Mouse (Mus musculus) heart, embryonic 10.5 days (tissue): ENCODE measurements around the gene Rmdn3. TPM values are rescaled to one million over a fixed set of nuclear protein-coding genes. Genes with fewer than 3 reads are reported as not detected.

Experiments used
- DNase-seq: peaks from one replicate; pipeline ENCODE4 v3.0.0-alpha.2; 2017; ENCODE audit warnings: low spot score
- H3K27ac ChIP-seq: fragments of 300-500 bp; sonication (generic); 2 replicates; pipeline ENCODE4 v1.5.1; 2016; ENCODE audit warnings: mild to moderate bottlenecking
- H3K27me3 ChIP-seq: fragments of 300-500 bp; sonication (generic); 2 replicates; pipeline ENCODE4 v1.6.1; 2016; ENCODE audit warnings: mild to moderate bottlenecking; ENCODE audit not compliant: poor library complexity, insufficient read depth, severe bottlenecking
- H3K36me3 ChIP-seq: fragments of 300-500 bp; sonication (generic); 2 replicates; pipeline ENCODE4 v1.6.1; 2016; ENCODE audit warnings: mild to moderate bottlenecking, moderate library complexity
- H3K4me1 ChIP-seq: fragments of 300-500 bp; sonication (generic); 2 replicates; pipeline ENCODE4 v1.6.1; 2016; ENCODE audit warnings: mild to moderate bottlenecking
- H3K4me3 ChIP-seq: fragments of 300-500 bp; sonication (generic); 2 replicates; pipeline ENCODE4 v1.5.1; 2016; ENCODE audit warnings: mild to moderate bottlenecking, moderate library complexity
- H3K9me3 ChIP-seq: fragments of 300-500 bp; sonication (generic); 2 replicates; pipeline ENCODE4 v1.6.1; 2016; ENCODE audit warnings: mild to moderate bottlenecking, moderate library complexity
- WGBS: fragments of 180-500 bp; shearing (Covaris S2); methylation state at CpG from one replicate; pipeline ENCODE4 v1.1.7; 2016; 5-methylcytosine and 5-hydroxymethylcytosine counted together
- polyA plus RNA-seq: library from polyadenylated mRNA; unstranded; fragments of >200 nt; fragmentation: Nextera tagmentation; extraction: Ambion mirVana; gene quantifications from 2 replicates; pipeline ENCODE4 v1.2.1, GENCODE M21; 2016

Gene Rmdn3
- polyA plus RNA-seq, 1 experiment from 2014 or later = 43.8 TPM

- DNase-seq = no peak
- H3K4me1 ChIP-seq = peaks cover 27% of the 10 kb centered on the region
- H3K27me3 ChIP-seq = peaks cover 32% of the 10 kb centered on the region
- no peak overlapping the region for H3K27ac ChIP-seq
- no peaks in the 10 kb centered on the region for H3K36me3 ChIP-seq
- H3K4me3 ChIP-seq = no peak overlapping the region
- WGBS = 82% methylated on average over 4 of the region's 4 CpGs
- no peaks in the 10 kb centered on the region for H3K9me3 ChIP-seq
Observed at GRCm38 (mm10) chr2:119163999-119164398, 7.2 kb upstream of the Rmdn3 start.

- no peak for DNase-seq
- 69% methylated on average over 3 of the region's 3 CpGs for WGBS
- Histone ChIP-seq H3K27me3 (peaks cover 28% of the 10 kb centered on the region; the same call in 1 of the 2 replicates), H3K4me3 (no peak overlapping the region), H3K27ac (no peak overlapping the region), H3K9me3 (no peaks in the 10 kb centered on the region), H3K4me1 (peaks cover 27% of the 10 kb centered on the region), H3K36me3 (no peaks in the 10 kb centered on the region)
Observed at GRCm38 (mm10) chr2:119163135-119163534, 6.3 kb upstream of the Rmdn3 start.

GRCm38 (mm10) chr2:119161247-119161646, 4.4 kb upstream of the Rmdn3 start:
- H3K4me3 ChIP-seq = no peak overlapping the region
- H3K27me3 ChIP-seq = peaks cover 20% of the 10 kb centered on the region; the same call in 1 of the 2 replicates
- peaks cover 15% of the 10 kb centered on the region for H3K4me1 ChIP-seq
- no peaks in the 10 kb centered on the region for H3K36me3 ChIP-seq
- 21% methylated on average over 2 of the region's 2 CpGs for WGBS
- DNase-seq = no peak
- peak overlapping the region; percentile 82 for H3K27ac ChIP-seq
- no peaks in the 10 kb centered on the region for H3K9me3 ChIP-seq

- H3K36me3 ChIP-seq = peaks cover 18% of the 10 kb centered on the region
- H3K4me3 ChIP-seq = peak overlapping the region; percentile 96; the same call in 1 of the 2 replicates
- H3K27me3 ChIP-seq = no peaks in the 10 kb centered on the region
Observed at GRCm38 (mm10) chr2:119157836-119158235, 1.0 kb upstream of the Rmdn3 start.

GRCm38 (mm10) chr2:119156081-119156680, 653 bp downstream of the Rmdn3 start:
- H3K9me3 ChIP-seq = no peaks in the 10 kb centered on the region
- DNase-seq = no peak
- peaks cover 29% of the 10 kb centered on the region for H3K4me1 ChIP-seq
- H3K27ac ChIP-seq = peak overlapping the region; percentile 91
- peak overlapping the region; percentile 96 for H3K4me3 ChIP-seq
- 4% methylated on average over 34 of the region's 34 CpGs for WGBS
- no peaks in the 10 kb centered on the region for H3K27me3 ChIP-seq
- H3K36me3 ChIP-seq = peaks cover 31% of the 10 kb centered on the region

More at GRCm38 (mm10) chr2:119157836-119158235, 1.0 kb upstream of the Rmdn3 start:
- no peak for DNase-seq
- Histone ChIP-seq H3K9me3 (no peaks in the 10 kb centered on the region), H3K4me1 (peaks cover 28% of the 10 kb centered on the region), H3K27ac (no peak overlapping the region)

- H3K4me3 ChIP-seq = peak overlapping the region; percentile 96
- H3K27me3 ChIP-seq = no peaks in the 10 kb centered on the region
- H3K4me1 ChIP-seq = peaks cover 26% of the 10 kb centered on the region
- no peak overlapping the region for H3K27ac ChIP-seq
- peak; percentile 93 for DNase-seq
- H3K36me3 ChIP-seq = peaks cover 39% of the 10 kb centered on the region
- H3K9me3 ChIP-seq = no peaks in the 10 kb centered on the region
- 28% methylated on average over 9 of the region's 9 CpGs for WGBS
Observed at GRCm38 (mm10) chr2:119155388-119155787, 1.4 kb downstream of the Rmdn3 start.

- no peak overlapping the region for H3K27ac ChIP-seq
- peaks cover 45% of the 10 kb centered on the region for H3K36me3 ChIP-seq
- no peaks in the 10 kb centered on the region for H3K27me3 ChIP-seq
- H3K4me3 ChIP-seq = no peak overlapping the region
- H3K4me1 ChIP-seq = peaks cover 26% of the 10 kb centered on the region
- WGBS = 86% methylated on average over 2 of the region's 2 CpGs
- no peak for DNase-seq
- no peaks in the 10 kb centered on the region for H3K9me3 ChIP-seq
Observed at GRCm38 (mm10) chr2:119154683-119155082, 2.2 kb downstream of the Rmdn3 start.

GRCm38 (mm10) chr2:119152255-119152654, 4.6 kb downstream of the Rmdn3 start:
- peaks cover 68% of the 10 kb centered on the region for H3K36me3 ChIP-seq
- H3K9me3 ChIP-seq = no peaks in the 10 kb centered on the region
- no peak for DNase-seq
- no peak overlapping the region for H3K4me3 ChIP-seq
- H3K4me1 ChIP-seq = peaks cover 26% of the 10 kb centered on the region
- WGBS = 44% methylated on average over 6 of the region's 6 CpGs
- no peaks in the 10 kb centered on the region for H3K27me3 ChIP-seq
- H3K27ac ChIP-seq = 0 out of 2 replicates have a peak overlapping the region, but pooled peaks have one; percentile 31

GRCm38 (mm10) chr2:119147775-119148174, 9.1 kb downstream of the Rmdn3 start:
- no peak overlapping the region for H3K27ac ChIP-seq
- H3K9me3 ChIP-seq = no peaks in the 10 kb centered on the region
- no peaks in the 10 kb centered on the region for H3K27me3 ChIP-seq
- DNase-seq = no peak
- no peak overlapping the region for H3K4me3 ChIP-seq
- H3K4me1 ChIP-seq = peaks cover 9% of the 10 kb centered on the region
- WGBS = 90% methylated on average over 8 of the region's 8 CpGs
- peaks cover 91% of the 10 kb centered on the region for H3K36me3 ChIP-seq

GRCm38 (mm10) chr2:119147160-119147678, 9.6 kb downstream of the Rmdn3 start:
- H3K27me3 ChIP-seq = no peaks in the 10 kb centered on the region
- no peak for DNase-seq
- no peak overlapping the region for H3K4me3 ChIP-seq
- H3K27ac ChIP-seq = no peak overlapping the region
- peaks cover 5% of the 10 kb centered on the region for H3K4me1 ChIP-seq
- H3K9me3 ChIP-seq = no peaks in the 10 kb centered on the region
- 76% methylated on average over 22 of the region's 22 CpGs for WGBS
- H3K36me3 ChIP-seq = peaks cover 92% of the 10 kb centered on the region

GRCm38 (mm10) chr2:119146435-119146834, 10.4 kb downstream of the Rmdn3 start:
- H3K4me1 ChIP-seq = no peaks in the 10 kb centered on the region
- H3K27me3 ChIP-seq = no peaks in the 10 kb centered on the region
- no peak overlapping the region for H3K27ac ChIP-seq
- H3K36me3 ChIP-seq = peaks cover 94% of the 10 kb centered on the region
- H3K4me3 ChIP-seq = no peak overlapping the region
- no peak for DNase-seq
- 88% methylated on average over 6 of the region's 6 CpGs for WGBS
- no peaks in the 10 kb centered on the region for H3K9me3 ChIP-seq

GRCm38 (mm10) chr2:119145199-119145598, 11.6 kb downstream of the Rmdn3 start:
- no peaks in the 10 kb centered on the region for H3K27me3 ChIP-seq
- no peaks in the 10 kb centered on the region for H3K9me3 ChIP-seq
- no peak overlapping the region for H3K27ac ChIP-seq
- no peak overlapping the region for H3K4me3 ChIP-seq
- H3K4me1 ChIP-seq = no peaks in the 10 kb centered on the region
- peaks cover 94% of the 10 kb centered on the region for H3K36me3 ChIP-seq
- WGBS = 85% methylated on average over 2 of the region's 2 CpGs
- no peak for DNase-seq

GRCm38 (mm10) chr2:119136346-119136898, 20.4 kb downstream of the Rmdn3 start:
- H3K36me3 ChIP-seq = peaks cover 96% of the 10 kb centered on the region
- no peaks in the 10 kb centered on the region for H3K27me3 ChIP-seq
- H3K9me3 ChIP-seq = no peaks in the 10 kb centered on the region
- no peak overlapping the region for H3K27ac ChIP-seq
- 32% methylated on average over 5 of the region's 5 CpGs for WGBS
- H3K4me3 ChIP-seq = no peak overlapping the region
- DNase-seq = no peak
- H3K4me1 ChIP-seq = no peaks in the 10 kb centered on the region
